Mouse (Mus musculus) liver, postnatal 0 days (tissue): ENCODE measurements around the gene Slc17a1.

Source experiments
- CTCF ChIP-seq: sonication (generic); IDR thresholded peaks from 2 replicates; pipeline ENCODE4 v1.5.1; 2016; ENCODE audit warnings: antibody characterized with exemption, low read depth
- EP300 ChIP-seq: IDR thresholded peaks from 2 replicates; pipeline ENCODE4 v1.6.1; 2016; ENCODE audit warnings: antibody characterized with exemption, low read depth, mild to moderate bottlenecking

- TF ChIP-seq CTCF (no peak), EP300 (no peak)
Observed at GRCm38 (mm10) chr13:23836630-23837029, 30.9 kb upstream of the Slc17a1 start.
